Mouse (Mus musculus) bone marrow, adult 2 months (tissue): ENCODE data around the gene C1qtnf5.

Experiments
- CTCF ChIP-seq: fragments of 200-500 bp; IDR thresholded peaks from 2 replicates; pipeline ENCODE4 v1.5.1; 2011; ENCODE audit warnings: low read length, control low read depth; ENCODE audit not compliant: control insufficient read depth, insufficient read depth
- POLR2A ChIP-seq: fragments of 200-500 bp; IDR thresholded peaks from 2 replicates; pipeline ENCODE4 v1.6.1; 2011; ENCODE audit warnings: low read depth, mild to moderate bottlenecking, control low read depth, low read length, borderline replicate concordance; ENCODE audit not compliant: control insufficient read depth

- TF ChIP-seq CTCF, result no peak
- TF ChIP-seq POLR2A, result no peak
Measured at GRCm38 (mm10) chr9:44106182-44106581, 863 bp upstream of the C1qtnf5 start.
